Mouse (Mus musculus): ENCODE measurements at regions not wholly inside any gene's neighbourhood (a gene's known extent, or its start where the extent isn't known, plus 50 kb on each side); places are given as distances from the start of the nearest gene placed in this dataset.

DNA sequence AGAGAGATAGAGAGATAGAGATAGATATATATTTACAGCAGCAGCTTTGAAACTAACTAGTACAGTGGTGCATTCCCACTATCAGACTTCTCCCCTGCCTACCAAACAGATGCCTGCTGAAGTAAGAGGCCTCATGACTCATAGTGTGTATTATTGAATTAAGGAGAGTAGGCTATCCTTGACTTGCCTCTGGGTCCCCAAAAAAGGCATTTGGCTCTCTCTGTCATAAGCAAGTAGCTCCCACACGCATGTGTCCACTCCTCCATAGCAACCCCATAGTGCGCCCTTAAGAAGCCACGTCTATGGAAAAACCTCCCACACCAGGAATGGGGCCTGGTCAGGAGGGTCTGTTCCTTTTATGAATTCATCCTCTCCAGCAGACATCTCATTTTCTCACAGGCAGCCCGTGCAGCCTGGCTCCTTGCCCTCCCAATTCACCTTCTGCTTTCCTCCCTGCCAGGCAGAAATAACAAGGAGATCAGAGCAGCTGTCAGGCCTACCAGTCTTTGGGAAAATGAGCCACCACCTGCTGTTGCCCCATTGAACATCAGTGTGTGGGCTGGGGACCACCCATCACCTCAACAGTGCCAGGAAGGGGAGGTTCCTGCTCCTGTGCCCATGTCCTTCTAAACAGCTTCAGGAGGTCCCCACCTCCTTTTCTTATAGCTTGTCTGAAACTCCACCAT lies 208.5 kb upstream of the Mocs1 start:
- DNase-seq (ENCODE audit: low spot score), result peak; percentile 66

DNA sequence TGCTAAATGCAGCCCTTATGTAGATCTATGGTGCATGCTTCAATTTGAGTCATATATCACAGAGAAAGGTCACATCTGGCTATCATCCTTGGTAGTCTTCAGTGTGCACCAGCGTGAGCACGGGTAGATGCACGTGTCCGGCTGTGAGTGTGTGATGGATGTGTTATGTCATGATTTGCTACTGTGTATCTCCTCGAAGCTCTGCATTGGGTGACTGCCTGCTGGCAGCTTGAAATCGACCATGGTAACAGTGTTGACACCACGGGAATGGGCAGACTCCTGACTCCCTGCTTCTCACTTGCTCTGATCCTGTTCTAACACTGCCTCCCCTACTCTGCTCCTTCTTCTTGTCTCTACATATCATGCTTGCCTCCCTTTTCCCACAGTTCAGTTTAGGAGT lies 204.9 kb upstream of the Mocs1 start:
- DNase-seq (ENCODE audit: low spot score), result no peak

- no peak for DNase-seq (ENCODE audit: low spot score)
Observed at GRCm38 (mm10) chr17:49223651-49224050, 204.5 kb upstream of the Mocs1 start.

- DNase-seq (ENCODE audit: low spot score), result no peak
Observed at GRCm38 (mm10) chr17:49225255-49226015, 202.7 kb upstream of the Mocs1 start.

- DNase-seq (ENCODE audit: low spot score), result no peak
Observed at GRCm38 (mm10) chr17:49226016-49226400, 202.2 kb upstream of the Mocs1 start.

DNA sequence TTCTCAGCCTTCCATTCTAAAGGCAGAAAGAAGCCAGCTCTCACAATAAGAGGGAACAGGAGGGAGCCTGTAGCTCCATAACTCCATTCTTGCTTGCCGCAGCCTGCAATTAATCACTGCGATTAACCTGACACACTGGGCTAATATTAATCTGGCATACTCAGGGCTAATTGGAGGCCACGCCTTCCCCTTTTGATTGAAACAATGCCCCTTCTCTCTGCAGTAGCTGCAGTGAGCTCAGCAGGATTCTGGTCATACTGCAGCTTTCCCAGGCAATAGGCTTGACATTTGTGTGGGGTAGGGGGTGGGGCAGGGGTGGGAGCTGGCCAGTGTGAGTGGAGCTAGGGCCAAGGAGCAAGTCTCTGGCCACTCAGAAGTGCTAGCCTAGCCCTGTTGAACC lies 196.9 kb upstream of the Mocs1 start:
- DNase-seq (ENCODE audit: low spot score), result no peak

GRCm38 (mm10) chr17:49240097-49240496 lies 188.1 kb upstream of the Mocs1 start:
- no peak for DNase-seq (ENCODE audit: low spot score)

GRCm38 (mm10) chr17:49243419-49243818 lies 184.7 kb upstream of the Mocs1 start:
- no peak for DNase-seq (ENCODE audit: low spot score)

DNA sequence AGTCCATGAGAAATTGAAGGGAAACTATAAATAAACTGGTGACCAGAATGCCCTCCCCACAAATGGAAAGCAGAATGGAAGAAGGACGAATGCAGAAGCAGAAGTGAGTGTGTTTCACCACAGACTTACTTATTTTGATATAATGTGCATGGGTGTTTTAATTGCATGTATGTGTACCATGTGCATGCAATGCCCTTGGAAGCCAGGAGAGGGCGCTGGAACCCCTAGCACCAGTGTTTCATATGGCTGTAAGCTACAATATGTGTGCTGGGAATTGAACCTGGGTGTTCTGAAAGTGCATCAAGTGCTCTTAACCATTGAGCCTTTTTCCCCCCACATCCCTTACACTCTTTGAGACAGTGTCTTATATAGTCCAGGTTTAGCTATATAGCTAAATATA lies 183.1 kb upstream of the Mocs1 start:
- DNase-seq (ENCODE audit: low spot score), result no peak

DNA sequence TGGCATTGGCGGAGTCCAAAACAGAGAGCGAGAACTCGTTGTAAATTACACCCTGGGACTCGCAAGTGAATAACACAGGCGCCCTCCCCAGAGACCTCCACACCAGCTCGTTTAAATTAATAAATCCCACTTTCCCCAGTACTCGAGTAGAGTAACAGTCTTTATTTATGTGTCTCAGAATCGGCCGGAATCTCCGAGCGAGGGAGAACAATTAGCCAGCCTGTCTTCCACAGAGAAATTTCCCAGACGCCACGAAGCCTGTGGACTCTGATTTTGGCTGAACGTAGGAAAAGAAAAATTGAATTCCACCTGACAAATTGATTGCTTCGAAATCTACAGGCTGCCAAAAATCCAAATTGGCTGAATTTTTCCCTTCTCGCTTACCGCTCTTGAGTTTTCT lies 180.9 kb upstream of the Mocs1 start:
- DNase-seq (ENCODE audit: low spot score), result no peak

DNA sequence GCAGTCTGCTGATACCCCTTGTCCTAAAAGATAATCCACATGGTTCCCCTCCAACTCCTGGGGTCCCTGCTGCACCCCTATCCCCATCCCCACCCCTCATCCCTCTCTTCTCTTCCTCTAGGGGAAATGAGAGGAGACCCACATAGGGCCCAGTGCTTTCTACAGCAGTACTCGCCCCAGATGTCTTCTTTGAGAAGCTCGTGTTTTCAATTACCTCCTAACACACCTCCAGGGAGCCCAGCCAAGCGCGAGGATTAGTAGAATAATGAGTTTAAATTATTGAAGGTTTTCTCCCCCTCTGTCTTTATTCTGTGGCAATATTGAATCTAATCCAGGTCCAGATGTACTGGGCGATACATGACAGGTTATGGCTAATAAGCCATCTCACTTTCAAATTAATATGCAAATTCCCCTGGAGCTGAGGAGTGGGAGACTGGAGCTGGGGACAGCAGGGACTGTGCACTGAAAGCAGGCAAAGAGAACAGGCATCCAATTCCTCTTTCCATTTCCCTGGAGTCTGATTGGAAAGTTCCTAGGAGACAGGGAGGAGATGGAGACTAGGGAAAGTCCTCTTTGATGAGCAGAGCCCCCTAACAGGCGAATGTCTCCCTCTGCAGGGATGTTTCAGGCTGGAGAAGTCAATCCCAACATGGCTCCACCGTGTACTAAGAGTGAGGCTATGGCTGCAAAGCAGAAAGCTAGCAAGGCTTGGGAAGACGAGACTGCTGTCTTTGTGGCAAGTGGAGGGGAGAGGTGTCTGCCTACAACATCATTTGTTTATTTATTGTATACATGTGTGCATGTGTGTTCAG lies 177.2 kb upstream of the Mocs1 start:
- no peak for DNase-seq (ENCODE audit: low spot score)

DNA sequence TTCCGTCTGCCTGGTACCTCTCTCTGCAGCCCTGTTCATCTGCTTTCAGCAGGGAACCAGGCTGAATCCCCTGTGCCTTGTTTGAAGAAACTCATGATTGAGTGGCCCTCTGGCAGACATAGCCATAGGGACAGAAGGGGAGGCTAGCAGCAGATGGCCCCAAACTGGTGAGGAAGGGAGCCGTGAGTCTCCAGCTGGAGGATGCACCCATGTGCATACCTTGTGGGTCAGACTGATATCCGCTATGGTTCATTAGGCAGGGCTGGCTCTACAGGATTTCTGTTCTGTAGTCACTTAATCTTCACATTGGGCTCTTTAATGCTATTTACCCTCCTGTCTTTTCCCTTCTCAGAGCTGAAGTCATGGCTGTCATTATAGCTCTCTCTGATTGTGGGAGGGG lies 175.9 kb upstream of the Mocs1 start:
- DNase-seq (ENCODE audit: low spot score), result no peak

GRCm38 (mm10) chr17:49258496-49258895 lies 169.7 kb upstream of the Mocs1 start:
- no peak for DNase-seq (ENCODE audit: low spot score)

DNA sequence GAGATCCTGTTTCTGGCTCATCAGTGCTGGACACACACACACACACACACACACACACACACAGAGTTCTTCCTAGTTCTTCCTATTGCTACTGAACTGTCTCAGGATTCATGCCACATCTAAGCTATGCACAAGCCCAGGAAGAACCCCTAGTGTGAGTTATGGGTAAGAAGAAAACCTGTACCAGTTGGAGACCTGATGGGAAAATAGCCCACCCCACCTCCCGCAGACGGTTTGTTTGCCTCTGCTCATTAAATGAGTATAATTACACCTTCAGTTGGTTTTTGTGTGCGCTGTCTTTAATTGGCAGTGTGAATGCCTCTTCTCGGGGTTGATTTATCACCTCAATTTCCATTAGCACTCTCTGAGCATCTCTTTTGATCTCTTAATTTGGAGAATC lies 165.8 kb upstream of the Mocs1 start:
- DNase-seq (ENCODE audit: low spot score), result no peak

- DNase-seq (ENCODE audit: low spot score), result no peak
Observed at GRCm38 (mm10) chr17:49266343-49266742, 161.8 kb upstream of the Mocs1 start.

GRCm38 (mm10) chr17:49269943-49270342 lies 158.2 kb upstream of the Mocs1 start:
- DNase-seq (ENCODE audit: low spot score), result no peak

GRCm38 (mm10) chr17:49272661-49273448 lies 155.3 kb upstream of the Mocs1 start:
- no peak for DNase-seq (ENCODE audit: low spot score)

DNA sequence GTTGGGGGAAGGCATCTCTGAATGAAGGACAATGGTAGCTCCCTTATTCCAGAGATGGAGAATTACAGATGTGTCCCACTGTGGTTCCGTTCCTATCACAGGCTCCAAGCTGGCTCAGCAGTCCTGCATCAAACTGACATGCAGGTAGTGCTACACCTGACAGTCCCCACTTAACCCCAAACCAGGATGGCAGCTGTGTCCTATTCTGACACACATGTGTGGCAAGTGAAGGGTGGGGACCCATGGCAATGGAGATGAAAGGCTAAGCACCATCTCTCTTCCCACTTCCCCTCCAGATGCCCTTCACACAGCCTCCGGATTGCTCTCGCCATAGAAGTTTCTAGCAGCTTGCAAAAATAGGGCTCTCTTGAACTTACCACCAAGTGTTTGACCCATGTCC lies 153.2 kb upstream of the Mocs1 start:
- DNase-seq (ENCODE audit: low spot score), result no peak

DNA sequence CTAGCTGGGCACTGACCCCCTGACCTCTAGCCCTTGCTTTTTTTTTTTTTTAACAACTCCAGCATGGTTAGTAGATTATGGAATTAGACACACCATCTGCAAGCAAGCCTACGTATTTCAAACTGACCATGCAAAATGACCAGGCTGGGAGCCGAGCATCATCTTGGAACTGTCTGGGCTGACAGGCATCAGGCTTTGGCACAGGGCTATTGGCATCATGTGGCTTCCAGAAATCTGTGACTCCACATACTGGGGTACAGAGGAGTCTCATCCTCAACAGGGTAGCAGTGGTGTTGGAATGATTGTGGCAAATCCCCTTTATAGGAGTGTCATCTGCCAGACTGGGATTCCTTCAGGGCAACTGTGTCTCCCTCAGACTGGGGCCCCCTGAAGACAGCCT lies 152.7 kb upstream of the Mocs1 start:
- DNase-seq (ENCODE audit: low spot score), result no peak

GRCm38 (mm10) chr17:49275916-49276315 lies 152.2 kb upstream of the Mocs1 start:
- DNase-seq (ENCODE audit: low spot score), result no peak

DNA sequence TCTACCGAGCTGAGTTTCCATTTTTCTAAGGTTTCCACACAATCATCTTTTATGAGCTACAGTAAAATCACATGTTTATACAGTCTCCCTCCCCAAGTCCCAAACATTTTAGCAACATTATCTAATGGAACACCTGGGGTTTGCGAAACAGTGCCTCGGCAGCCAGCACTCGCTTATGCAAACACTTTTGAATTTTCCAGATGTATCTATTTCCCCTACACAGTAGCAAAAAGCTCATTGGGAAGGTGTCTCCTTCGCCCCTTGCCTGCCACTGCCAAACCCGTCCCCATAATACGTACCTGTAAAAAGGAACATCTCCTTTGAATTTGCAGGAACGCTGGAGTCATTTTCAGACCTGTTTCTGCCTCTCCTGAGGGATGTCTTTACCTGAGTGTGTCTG lies 149.6 kb upstream of the Mocs1 start:
- no peak for DNase-seq (ENCODE audit: low spot score)

Measured in layer of hippocampus, adult 9-10 months (tissue).